Mouse (Mus musculus) midbrain, embryonic 10.5 days (tissue): Measurements from ENCODE around the gene Rnf113a1. TPM values are rescaled to one million over a fixed set of nuclear protein-coding genes. Genes with fewer than 3 reads are reported as not detected.
"Not testable (repeated sequence)": the region's sequence is repeated elsewhere in the genome, so short reads cannot be mapped to it uniquely, and the experiment has no call there.

Source experiments
- DNase-seq: peaks from one replicate; pipeline ENCODE4 v3.0.0-alpha.2; 2017; ENCODE audit warnings: low spot score
- H3K27ac ChIP-seq: fragments of 300-500 bp; sonication (generic); replicated peaks from 2 replicates; pipeline ENCODE4 v1.5.1; 2016; ENCODE audit warnings: mild to moderate bottlenecking
- H3K27me3 ChIP-seq: fragments of 300-500 bp; sonication (generic); 2 replicates; pipeline ENCODE4 v1.6.1; 2016; ENCODE audit warnings: low read depth, mild to moderate bottlenecking; ENCODE audit not compliant: poor library complexity, severe bottlenecking
- H3K36me3 ChIP-seq: fragments of 300-500 bp; sonication (generic); 2 replicates; pipeline ENCODE4 v1.6.1; 2016; ENCODE audit warnings: mild to moderate bottlenecking, moderate library complexity
- H3K4me1 ChIP-seq: fragments of 300-500 bp; sonication (generic); 2 replicates; pipeline ENCODE4 v1.6.1; 2016
- H3K4me3 ChIP-seq: fragments of 300-500 bp; sonication (generic); 2 replicates; pipeline ENCODE4 v1.5.1; 2016; ENCODE audit warnings: mild to moderate bottlenecking, moderate library complexity
- H3K9me3 ChIP-seq: fragments of 300-500 bp; sonication (generic); replicated peaks from 2 replicates; pipeline ENCODE4 v1.6.1; 2016; ENCODE audit warnings: mild to moderate bottlenecking
- WGBS: fragments of 180-500 bp; shearing (Covaris S2); methylation state at CpG from one replicate; pipeline ENCODE4 v1.1.7; 2016; 5-methylcytosine and 5-hydroxymethylcytosine counted together
- polyA plus RNA-seq: library from polyadenylated mRNA; unstranded; fragments of >200 nt; fragmentation: Nextera tagmentation; extraction: Ambion mirVana; gene quantifications from 2 replicates; pipeline ENCODE4 v1.2.1, GENCODE M21; 2016

The Rnf113a1 gene
- polyA plus RNA-seq, 1 experiment from 2014 or later, result 13.0 TPM

DNA sequence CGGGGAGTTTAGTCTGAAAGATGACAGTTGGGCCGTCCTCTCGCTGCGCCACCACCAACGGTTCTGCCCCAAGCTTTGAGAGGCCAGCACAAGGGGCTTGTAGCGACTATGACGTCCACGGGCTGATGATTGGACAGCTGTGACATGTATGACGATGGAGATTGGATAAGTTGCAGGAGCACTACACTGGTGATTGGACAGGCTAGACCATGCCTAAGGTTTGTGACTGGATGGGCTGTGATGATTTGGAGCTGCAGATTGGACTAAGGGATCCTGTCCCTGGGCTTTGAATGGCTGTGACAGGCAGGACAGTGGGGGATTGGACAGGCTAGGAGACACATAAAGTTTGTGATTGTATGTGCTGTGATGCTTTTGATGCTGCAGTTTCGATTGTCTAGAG, 19.9 kb downstream of the Rnf113a1 start, which contains the start of gene Gm9:
Gm9 (minus strand) TSS at position 101 of the 400 bp plus-strand sequence.
- Histone ChIP-seq H3K4me1 (no peaks in the 10 kb centered on the region), H3K9me3 (no peaks in the 10 kb centered on the region; the same call in 1 of the 2 replicates), H3K27ac (no peak within 1 kb of the TSS), H3K36me3 (no peaks in the 10 kb centered on the region), H3K27me3 (no peaks in the 10 kb centered on the region), H3K4me3 (no peak within 1 kb of the TSS)
- DNase-seq, result no peak
- 88% methylated on average over 10 of the region's 10 CpGs for WGBS

DNA sequence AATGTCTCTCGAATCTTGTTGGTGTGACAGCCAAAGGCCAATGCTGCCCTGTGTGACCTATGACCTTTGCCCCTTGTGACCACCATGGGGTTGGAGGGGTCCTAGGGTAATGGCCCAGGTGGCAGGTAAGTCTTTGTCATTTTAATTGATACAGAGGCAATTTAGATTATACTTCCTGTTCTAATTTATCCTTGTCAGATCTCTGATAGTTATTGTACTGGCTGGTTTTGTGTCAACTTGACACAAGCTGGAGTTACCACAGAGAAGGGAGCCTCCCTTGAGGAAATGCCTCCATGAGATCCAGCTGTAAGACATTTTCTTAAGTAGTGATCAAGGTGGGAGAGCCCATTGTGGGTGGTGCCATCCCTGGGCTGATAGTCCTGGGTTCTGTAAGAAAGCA, 31.1 kb downstream of the Rnf113a1 start, which contains the start of gene Rhox1:
Rhox1 (minus strand) TSS at position 101 of the 400 bp plus-strand sequence.
- not testable (repeated sequence) for H3K27ac ChIP-seq, H3K4me3 ChIP-seq, DNase-seq, H3K4me1 ChIP-seq, H3K9me3 ChIP-seq, H3K36me3 ChIP-seq, H3K27me3 ChIP-seq
- WGBS, result 55% methylated on average over 1 of the region's 1 CpGs

Other genes with a start within 250 kb of the Rnf113a1 start
- gene Sept6, start 199.5 kb upstream of the Rnf113a1 start, polyA plus RNA-seq, result 32.3 and 39.8 TPM in 2 replicates
- gene Sowahd, start 142.4 kb upstream of the Rnf113a1 start, polyA plus RNA-seq, result not detected in 2 replicates
- gene Rpl39, start 105.8 kb upstream of the Rnf113a1 start, polyA plus RNA-seq, result 366 and 467 TPM in 2 replicates
- 19.3 and 20.8 TPM in 2 replicates for gene Upf3b, start 80.9 kb upstream of the Rnf113a1 start, polyA plus RNA-seq
- gene Nkap, start 64.5 kb upstream of the Rnf113a1 start, polyA plus RNA-seq, result 19.8 and 20.7 TPM in 2 replicates
- gene Akap14, start 22.4 kb upstream of the Rnf113a1 start, polyA plus RNA-seq, result 0.15 and 0.31 TPM in 2 replicates
- 401 and 420 TPM in 2 replicates for gene Ndufa1, start 82 bp upstream of the Rnf113a1 start, polyA plus RNA-seq
- not detected in 2 replicates for gene Gm9, start 19.8 kb downstream of the Rnf113a1 start, polyA plus RNA-seq
- gene Rhox1, start 31.0 kb downstream of the Rnf113a1 start, polyA plus RNA-seq, result not detected in 2 replicates
- gene Rhox2a, start 53.7 kb downstream of the Rnf113a1 start, polyA plus RNA-seq, result 0.26 TPM in 1 of 2 replicates, not detected in the other
- gene Rhox3a, start 58.7 kb downstream of the Rnf113a1 start, polyA plus RNA-seq, result not detected in 2 replicates
- gene Rhox4a, start 74.1 kb downstream of the Rnf113a1 start, polyA plus RNA-seq, result not detected in 2 replicates
- not detected in 2 replicates for gene Rhox3a2, start 188.8 kb downstream of the Rnf113a1 start, polyA plus RNA-seq
- gene Rhox4a2, start 199.6 kb downstream of the Rnf113a1 start, polyA plus RNA-seq, result 0.20 and 0.21 TPM in 2 replicates
- not detected in 2 replicates for gene Rhox2b, start 220.8 kb downstream of the Rnf113a1 start, polyA plus RNA-seq
- 0.20 and 0.48 TPM in 2 replicates for gene Rhox4b, start 241.2 kb downstream of the Rnf113a1 start, polyA plus RNA-seq